Mouse (Mus musculus) midbrain, embryonic 15.5 days (tissue): ENCODE results near the gene Echs1. TPM values are rescaled to one million over a fixed set of nuclear protein-coding genes. Genes with fewer than 3 reads are reported as not detected.

Experiments used
- ATAC-seq: fragments of 200-750 bp; cut with Nextera tagmentation; replicated peaks from 2 replicates; pipeline ENCODE4 v1.8.0; 2017; ENCODE audit warnings: moderate TSS enrichment
- H3K27ac ChIP-seq: fragments of 300-500 bp; sonication (generic); 2 replicates; pipeline ENCODE4 v1.5.1; 2015; ENCODE audit warnings: mild to moderate bottlenecking, inconsistent platforms
- H3K27me3 ChIP-seq: fragments of 300-500 bp; sonication (generic); replicated peaks from 2 replicates; pipeline ENCODE4 v1.6.1; 2015; ENCODE audit warnings: inconsistent platforms
- H3K36me3 ChIP-seq: fragments of 300-500 bp; sonication (generic); replicated peaks from 2 replicates; pipeline ENCODE4 v1.6.1; 2015; ENCODE audit warnings: inconsistent platforms
- H3K4me1 ChIP-seq: fragments of 300-500 bp; sonication (generic); 2 replicates; pipeline ENCODE4 v1.6.1; 2015; ENCODE audit warnings: inconsistent platforms
- H3K4me2 ChIP-seq: fragments of 300-500 bp; sonication (generic); 2 replicates; pipeline ENCODE4 v1.6.1; 2015; ENCODE audit warnings: inconsistent platforms, mild to moderate bottlenecking, moderate library complexity
- H3K4me3 ChIP-seq: fragments of 300-500 bp; sonication (generic); 2 replicates; pipeline ENCODE4 v1.5.1; 2015; ENCODE audit warnings: mild to moderate bottlenecking, inconsistent platforms
- H3K9ac ChIP-seq: fragments of 300-500 bp; sonication (generic); 2 replicates; pipeline ENCODE4 v1.6.1; 2015; ENCODE audit warnings: mild to moderate bottlenecking, inconsistent platforms
- H3K9me3 ChIP-seq: fragments of 300-500 bp; sonication (generic); 2 replicates; pipeline ENCODE4 v1.6.1; 2016; ENCODE audit warnings: inconsistent platforms
- WGBS: fragments of 180-500 bp; shearing (Covaris S2); methylation state at CpG from one replicate; pipeline ENCODE4 v1.1.7; 2015; ENCODE audit warnings: mixed read lengths; 5-methylcytosine and 5-hydroxymethylcytosine counted together
- polyA plus RNA-seq: library from polyadenylated mRNA; unstranded; fragments of >200 nt; fragmentation: Nextera tagmentation; extraction: Ambion mirVana; gene quantifications from 2 replicates; pipeline ENCODE4 v1.2.1, GENCODE M21; 2015

Echs1 gene
- polyA plus RNA-seq, 1 experiment from 2014 or later, result 107 TPM

DNA sequence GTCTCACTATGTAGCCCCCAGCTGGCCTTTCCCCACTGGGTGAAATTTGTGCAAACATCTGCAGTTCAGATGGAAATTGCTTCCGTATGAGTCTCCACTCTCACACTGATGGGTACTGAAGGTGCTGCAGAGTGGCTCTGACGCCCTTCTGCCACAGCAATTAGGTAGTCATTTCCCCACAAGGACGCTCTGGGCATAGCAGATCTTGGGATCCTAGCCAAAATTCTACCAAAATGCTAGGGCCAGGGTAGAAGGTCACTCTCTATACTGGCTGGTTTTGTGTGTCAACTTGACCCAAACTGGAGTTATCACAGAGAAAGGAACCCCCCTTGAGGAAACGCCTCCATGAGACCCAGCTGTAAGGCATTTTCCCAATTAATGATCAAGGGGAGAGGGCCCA lies 12.3 kb downstream of the Echs1 start:
- Histone ChIP-seq H3K9ac (no peak overlapping the region), H3K36me3 (peaks cover 11% of the 10 kb centered on the region), H3K4me1 (peaks cover 12% of the 10 kb centered on the region), H3K9me3 (no peaks in the 10 kb centered on the region), H3K27ac (no peak overlapping the region), H3K4me2 (no peak overlapping the region), H3K27me3 (no peaks in the 10 kb centered on the region), H3K4me3 (no peak overlapping the region)
- ATAC-seq, result no peak
- WGBS, result 85% methylated on average over 4 of the region's 4 CpGs

GRCm38 (mm10) chr7:140101993-140102860 lies 14.0 kb downstream of the Echs1 start, which contains the start of gene Fuom:
TSS of gene Fuom (minus strand) at chr7:140102441.
- Histone ChIP-seq H3K4me3 (peak within 1 kb of the TSS; percentile 38), H3K9ac (peak within 1 kb of the TSS; percentile 42), H3K36me3 (no peaks in the 10 kb centered on the region), H3K4me2 (peak within 1 kb of the TSS; percentile 65), H3K27ac (peak within 1 kb of the TSS; percentile 49), H3K27me3 (no peaks in the 10 kb centered on the region), H3K9me3 (no peaks in the 10 kb centered on the region), H3K4me1 (peaks cover 12% of the 10 kb centered on the region)
- ATAC-seq, result peak; percentile 85
- 2% methylated on average over 30 of the region's 30 CpGs for WGBS

DNA sequence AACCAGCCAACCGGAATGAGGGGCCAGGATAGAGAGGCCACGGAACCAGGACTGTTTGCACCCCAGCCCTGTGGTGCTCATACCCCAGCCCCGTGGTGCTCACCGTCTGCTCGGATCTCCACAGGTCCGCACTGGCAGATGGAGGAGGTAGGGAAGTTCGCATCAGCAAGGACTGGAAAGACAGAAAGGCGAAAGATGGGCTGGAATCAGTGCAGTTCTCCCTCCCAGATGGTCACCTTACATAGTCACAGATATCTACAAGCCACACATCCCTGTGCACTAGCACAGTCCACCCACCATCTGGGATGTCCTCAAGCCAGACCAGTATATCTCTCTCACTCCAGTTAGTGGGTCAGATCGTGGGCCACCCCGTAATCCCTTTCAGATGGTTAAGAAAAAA lies 14.8 kb downstream of the Echs1 start:
- Histone ChIP-seq H3K27ac (no peak overlapping the region), H3K9me3 (no peaks in the 10 kb centered on the region), H3K4me3 (peak overlapping the region; percentile 38), H3K36me3 (no peaks in the 10 kb centered on the region), H3K4me2 (peak overlapping the region; percentile 65), H3K4me1 (peaks cover 12% of the 10 kb centered on the region), H3K9ac (peak overlapping the region; percentile 42; the same call in 1 of the 2 replicates), H3K27me3 (no peaks in the 10 kb centered on the region)
- no peak for ATAC-seq
- 70% methylated on average over 10 of the region's 10 CpGs for WGBS

- WGBS, result 96% methylated on average over 1 of the region's 1 CpGs
- Histone ChIP-seq H3K27ac (no peak overlapping the region), H3K4me2 (no peak overlapping the region), H3K27me3 (no peaks in the 10 kb centered on the region), H3K4me1 (peaks cover 12% of the 10 kb centered on the region), H3K9me3 (no peaks in the 10 kb centered on the region), H3K36me3 (no peaks in the 10 kb centered on the region), H3K9ac (no peak overlapping the region), H3K4me3 (no peak overlapping the region)
- no peak for ATAC-seq
Observed at GRCm38 (mm10) chr7:140098466-140098865, 17.8 kb downstream of the Echs1 start.

DNA sequence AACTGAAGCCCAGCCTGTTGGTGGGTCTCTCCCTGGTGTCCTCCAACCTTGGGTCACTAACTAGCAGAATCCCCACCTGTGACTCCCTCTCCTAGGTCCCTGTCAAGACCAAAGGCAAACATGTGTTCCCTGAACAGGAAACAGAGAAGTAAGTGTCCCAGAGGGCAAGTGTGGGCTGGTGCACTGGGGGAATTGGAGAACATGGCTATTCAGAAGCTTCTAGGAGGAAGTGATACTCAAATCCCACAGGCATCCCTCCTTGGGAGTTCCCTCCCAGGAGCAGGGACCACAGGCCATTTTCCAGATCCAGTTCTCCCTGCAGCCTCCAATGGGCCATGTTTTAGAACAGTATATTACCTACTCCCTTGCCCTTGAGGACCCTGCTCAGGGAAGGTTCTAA lies 20.2 kb downstream of the Echs1 start:
- H3K27ac ChIP-seq, result no peak overlapping the region
- H3K9ac ChIP-seq, result no peak overlapping the region
- ATAC-seq, result no peak

GRCm38 (mm10) chr7:140095556-140095955 lies 20.7 kb downstream of the Echs1 start:
- H3K9me3 ChIP-seq, result no peaks in the 10 kb centered on the region
- H3K4me3 ChIP-seq, result no peak overlapping the region
- H3K27me3 ChIP-seq, result no peaks in the 10 kb centered on the region
- no peaks in the 10 kb centered on the region for H3K36me3 ChIP-seq
- 61% methylated on average over 1 of the region's 1 CpGs for WGBS
- no peak overlapping the region for H3K27ac ChIP-seq
- no peak for ATAC-seq
- no peak overlapping the region for H3K4me2 ChIP-seq
- H3K9ac ChIP-seq, result no peak overlapping the region
- H3K4me1 ChIP-seq, result no peaks in the 10 kb centered on the region

More for the DNA sequence above, 20.2 kb downstream of the Echs1 start:
- no peaks in the 10 kb centered on the region for H3K9me3 ChIP-seq
- no peaks in the 10 kb centered on the region for H3K4me1 ChIP-seq
- no peak overlapping the region for H3K4me2 ChIP-seq
- H3K36me3 ChIP-seq, result no peaks in the 10 kb centered on the region
- no peaks in the 10 kb centered on the region for H3K27me3 ChIP-seq
- no peak overlapping the region for H3K4me3 ChIP-seq

- ATAC-seq, result no peak
- H3K9ac ChIP-seq, result no peak overlapping the region
- no peaks in the 10 kb centered on the region for H3K27me3 ChIP-seq
- H3K4me3 ChIP-seq, result no peak overlapping the region
- H3K4me2 ChIP-seq, result no peak overlapping the region
- no peak overlapping the region for H3K27ac ChIP-seq
- no peaks in the 10 kb centered on the region for H3K4me1 ChIP-seq
- no peaks in the 10 kb centered on the region for H3K36me3 ChIP-seq
- WGBS, result 77% methylated on average over 5 of the region's 5 CpGs
- H3K9me3 ChIP-seq, result no peaks in the 10 kb centered on the region
Observed at GRCm38 (mm10) chr7:140094954-140095353, 21.3 kb downstream of the Echs1 start.

GRCm38 (mm10) chr7:140092924-140093528 lies 23.2 kb downstream of the Echs1 start, which contains the start of gene Prap1:
TSS of gene Prap1 (plus strand) at chr7:140093395.
- Histone ChIP-seq H3K27ac (no peak within 1 kb of the TSS), H3K36me3 (no peaks in the 10 kb centered on the region), H3K4me3 (no peak within 1 kb of the TSS), H3K27me3 (no peaks in the 10 kb centered on the region), H3K9me3 (no peaks in the 10 kb centered on the region), H3K4me2 (no peak within 1 kb of the TSS), H3K9ac (no peak within 1 kb of the TSS), H3K4me1 (no peaks in the 10 kb centered on the region)
- no peak for ATAC-seq
- WGBS, result 59% methylated on average over 5 of the region's 5 CpGs

DNA sequence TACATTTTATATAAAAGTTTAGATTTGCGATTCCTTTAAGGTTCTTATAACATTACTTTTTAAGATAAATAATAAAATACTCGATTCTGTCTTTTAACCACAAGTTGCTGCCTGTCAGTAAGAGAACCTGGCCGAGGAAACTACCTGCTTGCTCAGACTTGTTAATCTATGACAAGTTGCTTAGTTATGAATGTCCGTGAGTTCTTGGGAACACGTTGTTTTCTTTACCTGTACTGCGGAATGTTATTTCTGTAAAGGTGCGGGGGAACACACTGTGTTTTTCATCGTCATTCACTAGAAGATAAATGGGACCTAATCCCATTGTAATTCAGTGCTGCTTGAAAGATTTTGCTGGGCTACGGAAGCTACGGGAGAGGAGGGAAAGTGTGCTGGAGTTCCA lies 25.7 kb downstream of the Echs1 start:
- no peaks in the 10 kb centered on the region for H3K36me3 ChIP-seq
- H3K27ac ChIP-seq, result no peak overlapping the region
- no peak overlapping the region for H3K9ac ChIP-seq
- ATAC-seq, result no peak
- no peak overlapping the region for H3K4me3 ChIP-seq
- no peaks in the 10 kb centered on the region for H3K9me3 ChIP-seq
- no peak overlapping the region for H3K4me2 ChIP-seq
- no peaks in the 10 kb centered on the region for H3K27me3 ChIP-seq
- no peaks in the 10 kb centered on the region for H3K4me1 ChIP-seq
- 69% methylated on average over 10 of the region's 10 CpGs for WGBS

- 2% methylated on average over 18 of the region's 18 CpGs for WGBS
- Histone ChIP-seq H3K27me3 (no peaks in the 10 kb centered on the region), H3K9me3 (no peaks in the 10 kb centered on the region), H3K9ac (peak within 1 kb of the TSS; percentile 76), H3K4me1 (peaks cover 31% of the 10 kb centered on the region), H3K27ac (peak within 1 kb of the TSS; percentile 96), H3K4me2 (peak within 1 kb of the TSS; percentile 51), H3K36me3 (no peaks in the 10 kb centered on the region), H3K4me3 (peak within 1 kb of the TSS; percentile 66)
- peak; percentile 90 for ATAC-seq
Observed at GRCm38 (mm10) chr7:140082242-140082678, 34.0 kb downstream of the Echs1 start, which contains the start of gene Caly. TSS of gene Caly (minus strand) at chr7:140082548.

GRCm38 (mm10) chr7:140081408-140082241 lies 34.7 kb downstream of the Echs1 start:
- Histone ChIP-seq H3K4me2 (peak overlapping the region; percentile 51), H3K36me3 (no peaks in the 10 kb centered on the region), H3K4me1 (peaks cover 31% of the 10 kb centered on the region), H3K27ac (peak overlapping the region; percentile 96), H3K27me3 (no peaks in the 10 kb centered on the region), H3K9me3 (no peaks in the 10 kb centered on the region), H3K9ac (peak overlapping the region; percentile 76), H3K4me3 (peak overlapping the region; percentile 66)
- 7% methylated on average over 20 of the region's 20 CpGs for WGBS
- ATAC-seq, result peak; percentile 48
